Mouse (Mus musculus) cerebellum, postnatal 14 days (tissue): Measurements from ENCODE around the gene Nrxn1.
A peak's percentile ranks its signal among the peaks of the same experiment; 100 is the strongest.

Source experiments
- DNase-seq, 2 experiments: peaks; one replicate each; pipeline ENCODE4 v3.0.0; 2021; ENCODE audit warnings: mixed read lengths in 2 of 2

Gene Nrxn1

GRCm38 (mm10) chr17:90059320-90060111 is 1033.4 kb downstream of the Nrxn1 start:
- DNase-seq = no peak

DNA sequence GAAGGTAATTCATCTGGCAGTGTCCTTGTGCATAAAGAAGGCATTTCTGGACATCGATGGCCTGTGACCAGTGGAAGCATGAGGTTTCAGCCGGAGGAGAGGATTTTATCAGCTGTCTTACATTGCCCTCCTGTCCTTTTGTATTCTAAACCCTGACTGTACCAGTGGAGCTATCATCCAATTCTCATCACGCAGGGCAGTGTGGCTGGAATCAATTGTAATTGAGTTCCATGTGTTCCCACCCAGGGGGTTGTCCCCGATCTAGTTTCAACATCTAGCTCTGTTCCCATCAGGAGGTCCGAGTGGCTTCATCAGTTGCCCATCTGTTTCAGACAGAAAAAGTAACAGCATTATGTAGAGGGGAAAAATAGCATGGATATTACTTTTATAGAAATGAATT is 1038.6 kb downstream of the Nrxn1 start:
- DNase-seq = peak; percentile 81 to 91

DNA sequence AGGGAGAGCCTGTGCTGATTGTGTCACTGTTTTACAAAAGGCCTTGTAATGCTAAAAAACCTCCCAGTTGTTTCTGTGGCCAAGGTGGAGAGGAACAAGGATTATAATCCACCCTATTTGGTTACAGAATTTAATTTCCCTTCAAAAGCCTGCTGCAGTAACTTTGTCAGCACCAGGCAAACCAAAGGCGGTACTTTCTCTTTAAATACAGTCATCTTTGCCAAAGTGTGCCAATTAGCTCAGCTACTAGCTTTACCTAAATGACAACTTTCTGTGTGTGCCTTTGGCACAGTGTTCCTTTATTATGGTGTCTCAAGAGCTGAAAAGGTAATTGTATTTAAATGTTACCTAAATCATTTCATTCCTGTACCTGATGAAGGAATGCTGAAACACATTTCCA is 1053.6 kb downstream of the Nrxn1 start:
- DNase-seq = no peak

- no peak for DNase-seq
These were observed 1060.5 kb downstream of the Nrxn1 start for GRCm38 (mm10) chr17:90032416-90032815.

GRCm38 (mm10) chr17:90016636-90017035 is 1076.2 kb downstream of the Nrxn1 start:
- DNase-seq = peak in 1 of 2 experiments; percentile 23

- no peak for DNase-seq
These were observed 1081.1 kb downstream of the Nrxn1 start for GRCm38 (mm10) chr17:90011761-90012160.

GRCm38 (mm10) chr17:90007438-90008109 is 1085.3 kb downstream of the Nrxn1 start:
- peak; percentile 78 to 85 for DNase-seq

DNA sequence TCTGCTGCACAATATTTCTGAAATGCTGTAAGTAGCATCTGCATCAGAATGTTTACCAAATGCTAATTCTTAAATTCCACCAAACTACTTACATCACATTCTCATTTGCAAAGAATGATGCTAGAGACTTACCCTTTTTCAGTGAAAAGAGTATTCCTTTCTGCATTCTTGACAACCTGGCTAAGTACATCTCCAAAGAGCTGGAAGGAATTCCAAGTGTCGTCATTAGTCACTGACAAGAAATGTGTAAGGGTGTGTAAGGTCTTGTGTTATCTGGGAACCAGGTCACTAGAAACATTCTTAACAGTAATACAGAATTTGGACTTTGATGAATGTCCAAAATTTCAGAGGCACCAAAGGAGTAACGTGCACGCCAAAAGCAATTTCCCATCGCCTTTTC is 1102.2 kb downstream of the Nrxn1 start:
- DNase-seq = no peak
